Mouse (Mus musculus) lung, adult 2 months (tissue): ENCODE measurements around the gene Senp6.

Experiments used
- CTCF ChIP-seq: fragments of 200-500 bp; IDR thresholded peaks from 2 replicates; pipeline ENCODE4 v1.5.1; 2011; ENCODE audit warnings: mild to moderate bottlenecking, low read length, control low read depth; ENCODE audit not compliant: insufficient read depth
- POLR2A ChIP-seq: fragments of 200-500 bp; IDR thresholded peaks from 2 replicates; pipeline ENCODE4 v1.6.1; 2011; ENCODE audit warnings: low read depth, mild to moderate bottlenecking, control low read depth, low read length, borderline replicate concordance; ENCODE audit errors: extremely low read depth

- TF ChIP-seq CTCF (no peak), POLR2A (no peak)
These were observed 82.9 kb downstream of the Senp6 start for GRCm38 (mm10) chr9:80149594-80149993.
